Mouse (Mus musculus): Measurements from ENCODE around the gene Use1.
"Not testable (repeated sequence)": the region's sequence is repeated elsewhere in the genome, so short reads cannot be mapped to it uniquely, and the experiment has no call there.

The Use1 gene

DNA sequence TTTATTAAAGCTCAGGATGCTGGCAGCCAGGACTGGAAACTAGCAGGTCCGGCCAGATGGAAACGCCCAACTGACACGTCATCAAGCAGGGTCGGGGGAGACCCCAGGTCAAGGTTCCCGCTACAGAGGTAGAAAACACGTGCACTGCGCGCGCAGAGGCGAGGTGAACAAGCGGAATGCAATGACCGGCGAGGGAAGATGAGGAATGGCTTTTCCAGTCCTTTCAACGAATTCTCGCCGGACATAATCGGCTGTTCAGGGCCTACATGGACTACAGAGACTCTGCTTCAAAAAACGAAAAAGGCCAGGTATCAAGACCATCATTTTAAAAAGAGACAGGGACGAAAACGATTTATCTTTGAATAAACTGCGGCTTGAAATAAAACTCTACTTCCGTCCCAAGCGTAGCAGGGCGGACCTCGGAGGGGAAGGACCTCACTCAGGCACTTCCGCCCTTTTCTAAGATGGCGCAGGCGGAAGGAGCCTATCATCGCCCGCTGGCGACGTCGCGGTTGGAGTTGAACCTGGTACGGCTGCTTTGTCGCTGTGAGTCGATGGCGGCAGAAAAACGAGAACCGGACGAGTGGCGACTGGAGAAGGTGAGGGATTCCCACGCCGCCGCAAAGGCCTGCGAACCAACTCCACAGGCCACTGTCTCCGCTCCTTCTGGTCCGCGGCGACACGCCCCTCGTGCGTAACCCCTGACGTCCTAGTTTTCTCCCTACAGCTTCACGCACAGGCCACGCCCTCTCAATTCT, at the start of gene Use1:
Gene Use1, plus strand, starts transcription at position 78 of the 758 bp plus-strand sequence.
- peak; percentile 88 for DNase-seq (ENCODE audit: low read depth)

DNA sequence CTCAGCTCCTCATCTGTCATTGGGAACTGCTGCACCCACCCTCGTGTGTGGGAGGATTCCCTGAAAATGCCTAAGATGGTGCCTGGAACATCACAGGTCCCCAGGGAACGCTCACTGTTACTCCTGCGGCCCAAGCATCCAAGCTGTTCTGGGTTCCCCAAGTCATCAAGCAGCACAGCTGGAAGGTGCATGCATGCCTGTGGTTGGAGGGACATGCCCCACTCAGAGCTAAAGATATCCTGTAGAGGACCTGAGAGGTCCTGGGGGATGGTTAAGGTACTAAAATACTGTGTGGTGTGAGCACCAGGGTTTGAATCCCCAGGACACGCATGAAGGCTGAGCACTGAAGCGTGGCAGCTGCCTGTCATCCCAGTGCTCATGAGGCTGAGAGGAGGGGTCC, 48.0 kb upstream of the Use1 start:
- DNase-seq (ENCODE audit: low read depth): not testable (repeated sequence)

DNA sequence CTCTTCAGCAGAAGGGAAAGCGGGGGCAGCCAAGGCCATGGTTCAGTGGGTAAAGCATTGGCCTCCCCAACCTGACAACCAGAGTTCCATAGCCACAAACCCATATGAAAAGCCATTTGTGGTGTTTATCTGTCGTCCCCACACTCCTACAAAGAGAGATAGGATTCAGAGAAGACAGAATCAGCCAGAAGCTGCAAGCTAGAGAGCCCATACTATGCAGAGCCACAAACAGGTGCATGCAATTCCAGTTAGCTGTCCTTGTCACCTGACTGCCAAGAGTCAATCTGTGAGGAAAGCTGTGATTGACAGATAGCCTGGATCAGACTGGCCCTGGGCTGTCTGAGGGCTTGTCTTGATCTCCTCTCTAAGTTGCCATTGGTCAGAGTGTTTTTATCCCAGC, 46.9 kb upstream of the Use1 start:
- DNase-seq (ENCODE audit: low read depth): not testable (repeated sequence)

DNA sequence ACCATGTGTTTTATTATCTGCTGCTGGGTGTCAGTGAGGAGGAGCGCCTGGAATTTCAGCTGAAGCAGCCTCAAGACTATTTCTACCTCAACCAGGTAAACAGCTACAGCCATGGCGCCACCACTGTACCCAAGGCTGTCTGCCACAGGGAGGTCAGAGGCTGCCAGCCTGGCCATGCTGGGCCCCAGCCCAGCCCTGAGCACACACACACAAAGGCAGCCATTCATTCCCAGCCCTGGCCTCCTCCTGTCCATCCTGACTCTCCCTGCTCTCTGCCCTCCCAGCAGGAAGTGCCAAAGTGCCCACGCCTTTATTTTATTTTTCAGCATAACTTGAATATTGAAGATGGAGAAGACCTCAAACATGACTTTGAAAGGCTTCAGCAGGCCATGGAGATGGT, 43.7 kb upstream of the Use1 start:
- DNase-seq (ENCODE audit: low read depth): no peak

DNA sequence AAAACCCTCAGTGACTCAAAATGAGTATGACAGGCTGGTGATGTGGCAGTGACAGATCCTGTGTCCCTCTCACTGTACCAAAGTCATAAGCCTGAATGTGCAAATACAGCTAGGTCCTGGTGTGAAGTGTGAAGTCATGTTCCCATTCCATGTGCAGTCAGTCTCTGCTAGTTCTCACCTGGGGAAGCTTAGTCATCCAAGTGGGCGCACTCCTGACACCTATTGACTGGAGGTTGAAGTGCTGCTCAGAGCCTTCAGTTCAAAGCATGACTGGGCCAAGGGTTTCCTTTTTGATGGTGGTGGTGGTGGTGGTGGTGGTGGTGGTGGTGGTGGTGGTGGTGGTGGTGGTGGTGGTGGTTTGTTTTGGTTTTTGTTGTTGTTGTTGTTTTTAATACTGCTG, 41.8 kb upstream of the Use1 start:
- no peak for DNase-seq (ENCODE audit: low read depth)

DNA sequence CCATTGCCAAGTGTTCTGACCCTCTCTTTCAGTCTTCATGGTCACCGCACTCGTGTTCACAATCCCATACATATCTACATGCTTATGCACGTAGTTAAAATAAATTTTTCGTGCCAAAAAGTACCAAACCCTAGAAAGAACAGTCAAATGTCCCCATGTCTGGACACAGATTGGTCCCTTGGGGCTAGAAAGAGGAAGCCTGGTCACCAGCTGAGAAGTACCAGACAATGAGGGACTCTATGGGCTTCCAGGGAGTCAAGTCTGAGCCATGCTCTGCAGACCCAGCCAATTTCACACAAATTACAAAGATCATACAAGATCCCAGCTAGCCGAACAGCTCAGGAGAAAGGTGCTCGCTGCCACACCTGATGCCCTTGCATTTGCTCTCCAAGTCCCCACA, 28.8 kb upstream of the Use1 start:
- not testable (repeated sequence) for DNase-seq (ENCODE audit: low read depth)

DNA sequence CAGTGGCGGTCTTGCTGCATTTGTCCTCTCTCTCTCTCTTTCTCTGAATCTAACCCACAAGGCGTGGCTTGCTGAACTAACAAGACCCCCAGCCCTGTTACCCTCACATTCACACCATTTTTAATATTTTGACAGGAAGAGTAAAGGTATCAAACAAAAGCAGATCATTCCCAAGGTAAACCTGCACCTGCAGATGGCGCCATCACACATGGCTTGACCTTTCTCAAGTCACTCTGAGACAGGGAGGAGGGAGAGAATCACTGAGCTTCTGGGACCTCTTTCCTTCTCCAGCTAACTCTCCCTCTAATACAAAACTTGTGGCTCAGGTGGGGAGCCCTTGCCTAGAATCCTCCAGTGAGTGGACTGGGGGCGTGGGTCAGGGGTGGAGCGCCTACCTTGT, 26.0 kb upstream of the Use1 start:
- peak; percentile 45 for DNase-seq (ENCODE audit: low read depth)

DNA sequence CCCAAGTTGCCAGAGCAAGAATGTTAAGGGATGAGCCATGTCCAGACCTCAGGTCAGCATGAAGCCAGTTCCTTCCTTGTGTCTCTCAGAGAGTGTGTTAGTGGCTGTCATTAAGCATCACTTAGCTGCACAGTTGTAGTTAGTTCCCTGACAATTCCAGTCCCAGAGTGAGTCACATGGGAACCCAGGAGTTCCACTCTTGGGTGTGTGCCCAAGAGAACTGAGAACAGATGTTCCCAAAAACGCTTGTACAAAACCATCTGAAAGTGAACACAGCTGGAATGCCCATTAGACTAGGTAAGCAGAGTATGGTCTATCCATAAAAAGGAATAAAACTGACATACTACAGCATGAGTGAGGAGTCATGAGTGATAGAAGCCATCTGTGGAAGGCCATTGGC, 20.1 kb upstream of the Use1 start:
- DNase-seq (ENCODE audit: low read depth): no peak

DNA sequence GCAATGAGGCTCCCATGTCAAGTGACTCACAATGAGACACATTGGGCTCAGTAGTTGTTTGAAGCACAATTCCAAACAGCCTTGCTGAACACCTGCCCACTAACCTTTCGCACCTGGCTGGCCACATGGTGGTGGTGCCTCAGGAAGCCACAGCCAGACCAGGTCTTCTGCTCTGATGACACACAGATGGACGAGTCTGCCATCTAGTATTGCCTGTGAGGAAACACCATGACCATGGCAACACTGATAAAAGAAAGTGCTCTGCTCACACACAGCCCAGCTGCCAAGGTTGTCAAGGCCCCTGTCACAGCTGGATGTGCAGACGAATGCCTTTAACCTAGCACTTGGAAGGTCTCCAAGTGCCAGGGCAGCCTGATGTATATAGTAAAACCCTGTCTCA, 15.5 kb upstream of the Use1 start:
- no peak for DNase-seq (ENCODE audit: low read depth)

DNA sequence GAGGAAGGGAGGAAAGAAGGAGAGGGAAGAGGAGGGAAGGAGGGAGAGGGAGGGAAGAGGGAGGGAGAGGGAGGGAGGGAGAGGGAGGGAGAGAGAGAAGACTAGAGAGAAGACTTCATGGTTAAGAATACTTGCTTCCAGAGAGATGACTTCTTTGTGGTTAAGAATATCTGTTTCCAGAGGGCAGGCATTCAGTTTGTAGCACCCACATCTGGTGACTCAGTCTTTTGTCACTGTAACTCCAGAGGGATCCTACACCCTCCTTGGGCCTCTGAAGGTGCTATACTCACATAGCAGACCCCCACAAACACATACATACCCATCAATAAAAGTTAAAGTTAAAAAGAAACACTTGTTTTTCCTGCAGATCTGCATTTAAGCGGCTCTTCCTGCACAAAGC, 15.1 kb upstream of the Use1 start:
- no peak for DNase-seq (ENCODE audit: low read depth)

DNA sequence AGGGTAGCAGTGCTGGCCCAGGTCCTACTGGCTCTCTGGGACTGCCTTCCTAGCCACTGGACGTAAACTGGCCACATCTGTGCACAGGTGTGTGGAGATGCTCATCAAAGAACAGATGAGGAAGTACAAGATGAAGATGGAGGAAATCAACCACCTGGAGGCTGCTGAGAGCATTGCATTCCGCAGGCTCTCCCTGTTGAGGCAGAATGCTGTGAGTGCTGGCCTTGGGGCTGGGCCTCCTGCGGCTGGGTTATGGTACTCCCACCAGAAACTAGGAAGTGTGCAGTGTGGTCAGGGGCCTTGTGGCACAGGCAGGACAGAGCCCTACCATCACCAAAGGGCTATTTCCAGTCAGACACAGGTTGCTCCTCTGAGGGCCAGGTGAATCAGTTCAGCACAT, 8.6 kb upstream of the Use1 start:
- DNase-seq (ENCODE audit: low read depth): no peak

DNA sequence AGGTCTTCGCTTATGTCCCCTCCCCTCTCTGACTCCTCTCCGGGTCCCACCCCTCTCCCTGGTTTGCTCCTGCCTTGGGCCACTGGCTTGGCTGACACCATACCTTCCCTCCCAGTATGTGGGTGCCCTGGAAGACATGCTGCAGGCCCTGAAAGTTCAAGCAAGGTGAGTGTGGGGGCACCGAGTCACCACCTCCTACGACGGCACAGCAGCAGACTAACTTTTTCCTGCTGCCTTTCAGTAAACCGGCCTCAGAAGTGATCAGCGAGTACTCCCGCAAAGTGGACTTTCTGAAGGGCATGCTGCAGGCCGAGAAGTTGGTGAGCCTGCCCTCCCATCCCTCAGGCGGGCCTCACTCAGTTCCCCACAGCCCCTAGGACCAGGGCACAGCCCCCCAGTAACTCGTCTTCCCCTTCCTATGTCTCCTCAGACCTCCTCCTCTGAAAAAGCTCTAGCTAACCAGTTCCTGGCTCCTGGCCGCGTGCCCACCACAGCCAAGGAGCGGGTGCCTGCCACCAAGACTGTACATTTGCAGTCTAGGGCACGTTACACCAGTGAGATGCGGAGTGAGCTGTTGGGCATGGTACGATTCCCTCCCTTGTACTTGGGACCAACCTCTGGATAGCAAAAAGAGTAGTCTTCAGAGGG, 1.0 kb downstream of the Use1 start:
- no peak for DNase-seq (ENCODE audit: low read depth)

DNA sequence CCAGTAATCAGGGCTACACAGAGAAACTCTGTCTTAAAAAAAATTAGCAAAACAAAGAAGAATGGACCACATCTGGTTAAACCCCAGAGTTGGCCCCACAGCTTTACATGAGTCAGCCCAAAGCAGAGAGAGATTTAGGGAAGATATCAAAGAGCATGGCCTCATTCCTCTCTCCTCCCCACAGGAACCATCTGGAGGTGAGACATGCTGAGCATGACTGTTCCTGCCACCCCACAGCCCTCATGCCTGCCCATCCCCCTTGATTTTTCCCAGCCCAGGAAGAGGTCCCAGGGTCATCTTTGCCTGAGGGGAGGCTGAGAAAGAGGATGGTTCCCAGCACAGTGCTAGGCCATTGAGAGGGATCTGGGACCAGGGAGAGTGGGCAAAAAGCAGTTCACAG, 1.7 kb downstream of the Use1 start:
- DNase-seq (ENCODE audit: low read depth): no peak

DNA sequence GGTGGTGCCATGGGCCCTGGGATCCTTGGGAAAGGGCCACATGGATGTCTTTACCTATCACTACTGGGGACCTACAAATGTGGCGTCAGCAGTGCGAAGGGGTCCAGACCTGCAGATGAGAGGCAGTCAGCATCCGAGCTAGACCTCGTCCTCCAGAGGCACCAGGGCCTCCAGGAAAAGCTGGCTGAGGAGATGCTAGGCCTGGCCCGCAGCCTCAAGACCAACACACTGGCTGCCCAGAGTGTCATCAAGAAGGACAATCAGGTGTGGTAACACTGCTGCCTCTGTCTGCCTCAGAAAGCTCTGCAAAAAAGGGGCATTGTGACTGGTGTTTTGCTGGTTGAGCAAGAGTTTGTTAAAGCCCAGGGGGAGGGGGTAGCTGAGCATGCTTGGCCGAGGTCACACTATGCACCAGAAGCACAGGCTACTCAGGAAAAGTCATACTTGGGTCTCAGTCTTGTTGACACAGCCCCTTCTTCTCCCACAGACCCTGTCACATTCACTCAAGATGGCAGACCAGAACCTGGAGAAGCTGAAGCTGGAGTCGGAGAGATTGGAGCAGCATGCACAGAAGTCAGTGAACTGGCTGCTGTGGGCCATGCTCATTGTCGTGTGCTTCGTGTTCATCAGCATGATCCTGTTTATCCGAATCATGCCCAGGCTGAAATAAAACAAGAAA, 2.5 kb downstream of the Use1 start:
- DNase-seq (ENCODE audit: low read depth): no peak

DNA sequence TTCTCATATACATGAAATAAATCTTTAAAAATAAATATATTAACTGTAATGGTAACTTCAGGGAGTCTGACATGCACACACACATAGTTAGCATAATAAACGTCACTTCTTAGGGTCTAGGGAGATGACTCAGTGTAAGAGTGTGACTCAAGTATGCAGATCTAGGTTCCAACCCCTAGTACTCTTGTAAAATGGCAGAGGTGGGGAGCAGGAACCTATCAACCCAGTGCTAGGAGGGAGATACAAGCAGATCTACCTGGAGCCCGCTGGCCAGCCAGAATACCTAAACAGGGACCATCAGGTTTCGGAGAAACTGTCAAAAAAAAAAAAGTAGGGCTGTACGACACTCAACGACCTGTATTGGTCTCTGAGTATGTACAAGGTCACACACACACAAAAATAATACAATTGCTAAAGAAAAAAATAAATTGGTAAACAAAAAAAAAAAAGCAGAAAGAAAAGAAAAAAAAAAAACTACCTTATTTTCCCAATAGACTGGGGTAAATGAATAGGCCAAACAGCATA, 4.1 kb downstream of the Use1 start:
- no peak for DNase-seq (ENCODE audit: low read depth)

DNA sequence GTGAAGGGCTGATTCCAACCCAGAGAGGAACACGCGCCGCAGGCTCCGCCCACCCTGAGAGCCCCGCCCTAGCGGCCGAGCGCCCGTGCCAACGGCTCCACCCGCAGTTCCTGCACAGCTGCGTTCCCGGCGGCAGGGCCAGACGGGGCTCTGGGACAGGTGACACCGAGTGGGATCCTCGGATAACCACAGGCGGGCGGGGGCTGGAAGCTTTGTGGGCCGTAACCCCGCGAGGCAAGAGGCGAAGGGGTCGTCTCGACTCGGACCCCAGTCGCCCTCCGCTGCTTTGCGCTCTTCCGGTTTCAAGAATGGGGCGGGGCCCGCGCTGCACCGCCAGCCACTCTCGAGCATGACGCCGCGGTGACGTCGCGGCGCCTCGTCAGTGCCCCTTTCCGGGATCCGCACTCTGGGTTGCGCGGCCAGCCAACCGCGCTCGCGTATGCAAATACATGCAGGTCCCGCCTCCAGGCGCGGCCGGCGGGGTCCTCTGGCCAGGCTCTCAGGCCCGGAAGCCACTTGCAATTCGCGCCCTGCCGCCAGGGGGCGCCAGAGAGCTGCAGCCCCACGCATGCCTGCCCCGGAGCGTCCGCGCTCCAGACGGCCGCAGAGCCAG, 4.7 kb downstream of the Use1 start, which contains the start of gene Ocel1:
Gene Ocel1, plus strand, starts transcription at position 63 of the 613 bp plus-strand sequence.
- peak; percentile 97 for DNase-seq (ENCODE audit: low read depth)

DNA sequence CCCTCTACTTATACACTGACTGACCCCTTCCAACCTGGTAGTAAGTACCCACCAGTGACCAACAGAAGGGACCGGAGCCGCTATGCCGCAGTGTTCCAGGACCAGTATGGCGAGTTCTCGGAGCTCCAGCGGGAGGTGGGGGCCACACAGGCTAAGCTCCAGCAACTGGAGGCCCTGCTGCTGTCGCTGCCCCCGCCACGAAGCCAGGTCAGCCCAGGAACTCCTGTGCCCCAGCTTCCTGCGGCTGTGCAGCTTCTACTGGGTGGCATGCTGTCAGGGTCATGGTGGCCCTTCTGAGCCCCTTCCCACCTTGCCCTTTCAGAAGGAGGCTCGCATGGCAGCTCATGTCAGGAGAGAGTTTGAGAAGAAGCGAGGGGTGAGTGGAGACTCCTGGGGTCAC, 5.8 kb downstream of the Use1 start:
- DNase-seq (ENCODE audit: low read depth): no peak

DNA sequence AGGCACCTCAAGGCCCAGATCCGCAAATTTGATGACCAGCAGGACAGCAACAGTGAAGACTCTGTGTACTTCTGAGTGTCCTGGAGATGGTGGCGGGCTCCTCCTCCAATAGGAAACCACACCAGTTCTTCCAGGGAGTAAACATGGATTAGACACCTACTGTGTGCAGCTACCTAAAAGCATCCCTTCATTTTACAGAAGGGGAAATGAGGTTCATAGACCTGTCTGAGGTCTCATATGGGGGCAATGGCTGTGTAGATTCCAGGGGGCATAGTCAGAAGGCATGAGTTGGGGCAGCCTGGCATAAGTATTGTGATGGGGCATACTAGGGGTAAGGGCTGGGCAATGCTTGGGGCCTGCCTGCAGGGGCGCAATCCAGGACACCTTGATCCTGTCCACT, 6.4 kb downstream of the Use1 start:
- no peak for DNase-seq (ENCODE audit: low read depth)

DNA sequence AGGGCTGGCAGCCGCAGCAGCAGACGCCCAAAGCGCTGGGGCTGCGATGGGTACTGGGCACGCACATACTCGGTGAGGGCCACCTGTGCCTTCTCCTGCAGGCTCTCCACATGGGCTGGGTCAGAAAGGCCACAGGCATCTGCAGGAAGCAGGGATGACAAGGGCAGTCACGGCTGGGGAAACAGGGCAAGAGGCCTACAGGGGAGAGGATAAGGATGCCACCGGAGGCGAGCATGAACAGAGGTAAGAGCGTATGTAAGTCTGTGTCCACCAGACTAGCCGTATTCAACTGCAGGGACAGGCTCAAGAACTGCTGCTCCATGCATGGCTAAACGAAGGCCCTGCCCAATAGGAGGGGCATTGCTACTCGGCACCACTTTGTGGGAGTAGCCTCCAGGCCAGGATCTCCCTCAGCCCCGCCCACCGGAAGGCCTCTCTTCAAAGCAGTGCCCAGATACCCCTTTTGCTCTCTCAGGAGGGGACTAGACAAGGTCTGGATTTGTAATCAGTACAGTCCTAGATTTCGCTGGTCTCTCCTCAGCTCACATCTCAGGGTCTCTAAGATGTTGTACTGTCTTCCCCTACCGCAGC, 8.1 kb downstream of the Use1 start:
- DNase-seq (ENCODE audit: low read depth): no peak

DNA sequence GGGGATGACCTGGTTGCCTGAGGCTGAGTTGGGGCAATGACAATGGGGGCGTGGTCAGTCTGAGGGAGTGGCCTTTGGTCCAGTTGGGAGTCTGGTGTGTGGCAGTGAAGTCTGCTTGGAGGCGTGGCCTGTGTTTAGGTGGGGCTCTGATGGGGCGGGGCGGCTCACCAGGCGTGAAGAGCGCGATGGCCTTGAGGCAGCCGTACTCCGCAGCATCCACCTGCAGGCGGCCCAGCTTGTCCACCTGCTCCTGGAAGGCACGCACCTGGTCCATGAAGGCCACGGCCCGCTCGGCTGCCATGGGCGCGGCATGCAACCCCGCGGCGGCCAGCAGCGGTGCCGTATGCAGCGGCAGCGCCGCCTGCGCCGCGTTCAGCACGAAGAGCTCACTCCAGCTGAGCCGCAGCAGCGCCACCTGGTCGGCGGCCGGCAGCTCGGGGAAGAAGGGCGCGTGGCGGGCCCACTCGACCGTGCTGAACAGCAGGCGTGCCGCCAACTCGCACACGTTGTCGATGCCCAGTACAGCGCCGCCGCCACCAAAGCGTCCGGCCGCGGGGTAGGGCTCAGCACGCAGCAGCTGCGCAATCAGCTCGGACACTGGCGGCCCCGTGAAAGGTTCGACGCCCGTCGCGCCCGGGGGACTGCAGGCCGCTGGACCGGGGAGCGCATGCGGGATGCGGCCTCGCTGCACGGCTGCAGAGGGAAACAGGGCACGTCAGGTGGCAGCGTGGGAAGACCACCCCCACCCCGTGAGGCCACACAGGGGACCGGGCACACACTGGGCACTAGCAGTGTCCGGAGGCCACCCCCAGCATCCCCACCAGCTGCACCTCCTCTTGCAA, 9.2 kb downstream of the Use1 start:
- DNase-seq (ENCODE audit: low read depth): peak; percentile 60

DNA sequence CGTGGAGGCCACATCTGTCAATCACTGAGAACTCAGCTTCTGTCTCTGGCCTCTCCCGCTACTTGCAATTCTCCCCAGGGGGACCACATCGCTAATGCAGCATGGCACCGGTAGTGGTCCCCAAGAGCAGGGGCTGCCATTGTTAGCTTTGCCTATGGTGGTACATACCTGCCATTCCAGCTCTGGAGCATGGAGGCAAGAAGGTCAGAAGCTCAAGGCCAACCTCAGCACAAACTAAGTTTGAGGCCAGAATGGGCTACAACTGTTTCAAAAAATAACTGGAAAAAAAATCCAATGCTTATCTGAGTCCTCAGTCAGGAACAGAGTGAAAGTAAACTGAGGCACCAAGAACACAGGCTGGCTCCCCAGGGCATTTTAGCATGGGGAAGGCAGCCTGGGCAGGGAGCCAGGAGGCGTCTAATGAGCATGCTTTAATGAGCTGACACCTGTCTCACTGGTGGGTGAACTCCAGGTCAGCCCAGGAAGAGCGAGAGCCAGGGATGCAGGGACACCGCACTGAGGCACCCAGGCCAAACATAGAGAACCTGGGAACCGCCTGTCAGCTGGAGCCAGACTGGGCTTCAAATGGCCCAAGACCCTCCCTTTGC, 9.9 kb downstream of the Use1 start:
- DNase-seq (ENCODE audit: low read depth): no peak
